Mouse (Mus musculus) liver, embryonic 13.5 days (tissue): ENCODE measurements at regions not wholly inside any gene's neighbourhood (a gene's known extent, or its start where the extent isn't known, plus 50 kb on each side); places are given as distances from the start of the nearest gene placed in this dataset.

Experiments used
- ATAC-seq: fragments of 200-750 bp; cut with Nextera tagmentation; 2 replicates; pipeline ENCODE4 v1.8.0; 2017; ENCODE audit warnings: low read depth, mild to moderate bottlenecking, moderate number of reproducible peaks, moderate library complexity
- DNase-seq: peaks from one replicate; pipeline ENCODE4 v3.0.0; 2022
- H3K27ac ChIP-seq: fragments of 300-500 bp; sonication (generic); 2 replicates; pipeline ENCODE4 v1.5.1; 2015; ENCODE audit warnings: moderate library complexity, mild to moderate bottlenecking, inconsistent platforms
- H3K27me3 ChIP-seq: fragments of 300-500 bp; sonication (generic); 2 replicates; pipeline ENCODE4 v1.6.1; 2015; ENCODE audit warnings: mild to moderate bottlenecking, inconsistent platforms
- H3K36me3 ChIP-seq: fragments of 300-500 bp; sonication (generic); 2 replicates; pipeline ENCODE4 v1.6.1; 2015; ENCODE audit warnings: mild to moderate bottlenecking, inconsistent platforms
- H3K4me1 ChIP-seq: fragments of 300-500 bp; sonication (generic); replicated peaks from 2 replicates; pipeline ENCODE4 v1.6.1; 2015; ENCODE audit warnings: inconsistent platforms
- H3K4me2 ChIP-seq: fragments of 300-500 bp; sonication (generic); 2 replicates; pipeline ENCODE4 v1.6.1; 2015; ENCODE audit warnings: inconsistent platforms, mild to moderate bottlenecking, moderate library complexity
- H3K4me3 ChIP-seq: fragments of 300-500 bp; sonication (generic); replicated peaks from 2 replicates; pipeline ENCODE4 v1.5.1; 2015; ENCODE audit warnings: mild to moderate bottlenecking, inconsistent platforms
- H3K9ac ChIP-seq: fragments of 300-500 bp; sonication (generic); 2 replicates; pipeline ENCODE4 v1.6.1; 2015; ENCODE audit warnings: mild to moderate bottlenecking, inconsistent platforms
- H3K9me3 ChIP-seq: fragments of 300-500 bp; sonication (generic); replicated peaks from 2 replicates; pipeline ENCODE4 v1.6.1; 2016; ENCODE audit warnings: inconsistent platforms
- WGBS: fragments of 180-500 bp; shearing (Covaris S2); methylation state at CpG from one replicate; pipeline ENCODE4 v1.1.7; 2015; ENCODE audit not compliant: insufficient replicate concordance; 5-methylcytosine and 5-hydroxymethylcytosine counted together

GRCm38 (mm10) chr3:131014092-131014716 is 96.1 kb upstream of the Lef1 start:
- peaks cover 2% of the 10 kb centered on the region; the same call in 1 of the 2 replicates for H3K4me1 ChIP-seq
- H3K4me2 ChIP-seq = no peak overlapping the region
- WGBS = 34% methylated on average over 12 of the region's 12 CpGs
- no peaks in the 10 kb centered on the region for H3K9me3 ChIP-seq
- ATAC-seq (no peak), DNase-seq (no peak)
- no peaks in the 10 kb centered on the region for H3K27me3 ChIP-seq
- no peak overlapping the region for H3K27ac ChIP-seq
- H3K36me3 ChIP-seq = no peaks in the 10 kb centered on the region
- no peak overlapping the region for H3K9ac ChIP-seq
- H3K4me3 ChIP-seq = no peak overlapping the region

- Histone ChIP-seq H3K36me3 (no peaks in the 10 kb centered on the region), H3K27ac (no peak overlapping the region), H3K9ac (no peak overlapping the region), H3K4me3 (no peak overlapping the region), H3K9me3 (no peaks in the 10 kb centered on the region), H3K4me1 (no peaks in the 10 kb centered on the region), H3K4me2 (no peak overlapping the region), H3K27me3 (no peaks in the 10 kb centered on the region)
- ATAC-seq (no peak), DNase-seq (no peak)
- 76% methylated on average over 13 of the region's 13 CpGs for WGBS
Measured at GRCm38 (mm10) chr3:131000701-131001100, 109.6 kb upstream of the Lef1 start.

- 53% methylated on average over 3 of the region's 3 CpGs for WGBS
- no peak for ATAC-seq
- no peak for DNase-seq
- Histone ChIP-seq H3K27me3 (no peaks in the 10 kb centered on the region), H3K36me3 (no peaks in the 10 kb centered on the region), H3K9me3 (no peaks in the 10 kb centered on the region), H3K9ac (no peak overlapping the region), H3K27ac (no peak overlapping the region), H3K4me1 (no peaks in the 10 kb centered on the region), H3K4me2 (no peak overlapping the region), H3K4me3 (no peak overlapping the region)
Measured at GRCm38 (mm10) chr3:131000252-131000651, 110.0 kb upstream of the Lef1 start.

- Histone ChIP-seq H3K4me2 (no peak overlapping the region), H3K9me3 (no peaks in the 10 kb centered on the region), H3K4me3 (no peak overlapping the region), H3K27me3 (no peaks in the 10 kb centered on the region), H3K27ac (no peak overlapping the region), H3K9ac (no peak overlapping the region), H3K36me3 (no peaks in the 10 kb centered on the region), H3K4me1 (no peaks in the 10 kb centered on the region)
- no peak for DNase-seq
- no peak for ATAC-seq
- 67% methylated on average over 6 of the region's 6 CpGs for WGBS
Measured at GRCm38 (mm10) chr3:130999818-131000217, 110.5 kb upstream of the Lef1 start.

GRCm38 (mm10) chr3:130998433-130998832 is 111.8 kb upstream of the Lef1 start:
- Histone ChIP-seq H3K27me3 (no peaks in the 10 kb centered on the region), H3K36me3 (no peaks in the 10 kb centered on the region), H3K4me1 (no peaks in the 10 kb centered on the region), H3K27ac (no peak overlapping the region), H3K4me2 (no peak overlapping the region), H3K9me3 (no peaks in the 10 kb centered on the region), H3K9ac (no peak overlapping the region), H3K4me3 (no peak overlapping the region)
- no peak for DNase-seq
- WGBS = 57% methylated on average over 10 of the region's 10 CpGs
- ATAC-seq = no peak

- H3K9me3 ChIP-seq = no peaks in the 10 kb centered on the region
- no peak overlapping the region for H3K9ac ChIP-seq
- H3K27me3 ChIP-seq = no peaks in the 10 kb centered on the region
- no peak overlapping the region for H3K4me2 ChIP-seq
- H3K4me3 ChIP-seq = no peak overlapping the region
- ATAC-seq (no peak), DNase-seq (no peak)
- WGBS = 47% methylated on average over 11 of the region's 11 CpGs
- no peaks in the 10 kb centered on the region for H3K4me1 ChIP-seq
- no peak overlapping the region for H3K27ac ChIP-seq
- no peaks in the 10 kb centered on the region for H3K36me3 ChIP-seq
Measured at GRCm38 (mm10) chr3:130996786-130997185, 113.5 kb upstream of the Lef1 start.

GRCm38 (mm10) chr3:130991971-130992370 is 118.3 kb upstream of the Lef1 start:
- WGBS = 60% methylated on average over 9 of the region's 9 CpGs
- H3K4me1 ChIP-seq = no peaks in the 10 kb centered on the region
- ATAC-seq = no peak

GRCm38 (mm10) chr3:130986708-130987107 is 123.6 kb upstream of the Lef1 start:
- H3K4me2 ChIP-seq = no peak overlapping the region
- no peaks in the 10 kb centered on the region for H3K27me3 ChIP-seq
- WGBS = 67% methylated on average over 2 of the region's 2 CpGs
- no peaks in the 10 kb centered on the region for H3K4me1 ChIP-seq
- no peak overlapping the region for H3K27ac ChIP-seq
- H3K9ac ChIP-seq = no peak overlapping the region
- DNase-seq (no peak), ATAC-seq (no peak)
- no peak overlapping the region for H3K4me3 ChIP-seq
- H3K9me3 ChIP-seq = no peaks in the 10 kb centered on the region
- H3K36me3 ChIP-seq = no peaks in the 10 kb centered on the region

More at GRCm38 (mm10) chr3:130991971-130992370, 118.3 kb upstream of the Lef1 start:
- H3K4me3 ChIP-seq = no peak overlapping the region
- no peak for DNase-seq
- H3K36me3 ChIP-seq = no peaks in the 10 kb centered on the region
- H3K27ac ChIP-seq = no peak overlapping the region
- no peak overlapping the region for H3K9ac ChIP-seq
- no peaks in the 10 kb centered on the region for H3K27me3 ChIP-seq
- H3K4me2 ChIP-seq = no peak overlapping the region
- no peaks in the 10 kb centered on the region for H3K9me3 ChIP-seq

- 74% methylated on average over 2 of the region's 2 CpGs for WGBS
- Histone ChIP-seq H3K27ac (no peak overlapping the region), H3K27me3 (no peaks in the 10 kb centered on the region), H3K4me1 (no peaks in the 10 kb centered on the region), H3K9me3 (no peaks in the 10 kb centered on the region), H3K36me3 (no peaks in the 10 kb centered on the region), H3K4me3 (no peak overlapping the region), H3K9ac (no peak overlapping the region), H3K4me2 (no peak overlapping the region)
- DNase-seq = no peak
- no peak for ATAC-seq
Measured at GRCm38 (mm10) chr3:130986101-130986500, 124.2 kb upstream of the Lef1 start.

- DNase-seq (no peak), ATAC-seq (no peak)
- Histone ChIP-seq H3K9ac (no peak overlapping the region), H3K4me2 (no peak overlapping the region), H3K9me3 (no peaks in the 10 kb centered on the region), H3K4me1 (no peaks in the 10 kb centered on the region), H3K27ac (no peak overlapping the region), H3K4me3 (no peak overlapping the region), H3K36me3 (no peaks in the 10 kb centered on the region), H3K27me3 (no peaks in the 10 kb centered on the region)
Measured at GRCm38 (mm10) chr3:130981566-130981965, 128.7 kb upstream of the Lef1 start.

GRCm38 (mm10) chr3:130978986-130979642 is 131.2 kb upstream of the Lef1 start:
- Histone ChIP-seq H3K36me3 (no peaks in the 10 kb centered on the region), H3K4me3 (no peak overlapping the region), H3K9me3 (no peaks in the 10 kb centered on the region), H3K27ac (no peak overlapping the region), H3K4me2 (no peak overlapping the region), H3K27me3 (no peaks in the 10 kb centered on the region), H3K4me1 (no peaks in the 10 kb centered on the region), H3K9ac (no peak overlapping the region)
- ATAC-seq (no peak), DNase-seq (no peak)
- WGBS = 59% methylated on average over 14 of the region's 14 CpGs
